Mouse (Mus musculus): Measurements from ENCODE around the gene Olfr92. TPM values are rescaled to one million over a fixed set of nuclear protein-coding genes. Genes with fewer than 3 reads are reported as not detected.

Olfr92 gene
- not detected in 2 replicates for polyA plus RNA-seq (2012)

- no peak for TF ChIP-seq GATA1 (IDR thresholded peaks at IDR 0.05; ENCODE audit: low read length)
Observed at GRCm38 (mm10) chr17:37119988-37120387, at the start of gene Olfr92. Gene Olfr92, minus strand, starts transcription at chr17:37120088.

GRCm38 (mm10) chr17:37161394-37161793 is 41.5 kb upstream of the Olfr92 start, which contains the start of gene Olfr93:
Gene Olfr93, minus strand, starts transcription at chr17:37161494.
- no peak for TF ChIP-seq GATA1 (IDR thresholded peaks at IDR 0.05; ENCODE audit: low read length)

GRCm38 (mm10) chr17:37098178-37098577 is 21.7 kb downstream of the Olfr92 start, which contains the start of gene Olfr91:
Gene Olfr91, minus strand, starts transcription at chr17:37098278.
- TF ChIP-seq GATA1 (IDR thresholded peaks at IDR 0.05; ENCODE audit: low read length) = no peak

GRCm38 (mm10) chr17:37093289-37093688 is 26.6 kb downstream of the Olfr92 start:
- TF ChIP-seq GATA1 (IDR thresholded peaks at IDR 0.05; ENCODE audit: low read length) = no peak

- TF ChIP-seq GATA1 (IDR thresholded peaks at IDR 0.05; ENCODE audit: low read length) = no peak
Observed at GRCm38 (mm10) chr17:37092198-37092597, 27.7 kb downstream of the Olfr92 start.

- no peak for TF ChIP-seq GATA1 (IDR thresholded peaks at IDR 0.05; ENCODE audit: low read length)
Observed at GRCm38 (mm10) chr17:37088399-37088798, 31.5 kb downstream of the Olfr92 start, which contains the start of gene Olfr90. Gene Olfr90, minus strand, starts transcription at chr17:37088499.

- no peak for TF ChIP-seq GATA1 (IDR thresholded peaks at IDR 0.05; ENCODE audit: low read length)
Observed at GRCm38 (mm10) chr17:37085545-37085944, 34.3 kb downstream of the Olfr92 start.

- TF ChIP-seq GATA1 (IDR thresholded peaks at IDR 0.05; ENCODE audit: low read length) = no peak
Observed at GRCm38 (mm10) chr17:37084632-37085031, 35.3 kb downstream of the Olfr92 start.

- no peak for TF ChIP-seq GATA1 (IDR thresholded peaks at IDR 0.05; ENCODE audit: low read length)
Observed at GRCm38 (mm10) chr17:37083327-37083726, 36.6 kb downstream of the Olfr92 start.

GRCm38 (mm10) chr17:37081659-37082058 is 38.2 kb downstream of the Olfr92 start:
- TF ChIP-seq GATA1 (IDR thresholded peaks at IDR 0.05; ENCODE audit: low read length) = no peak

- no peak for TF ChIP-seq GATA1 (IDR thresholded peaks at IDR 0.05; ENCODE audit: low read length)
Observed at GRCm38 (mm10) chr17:37080119-37080518, 39.8 kb downstream of the Olfr92 start.

- no peak for TF ChIP-seq GATA1 (IDR thresholded peaks at IDR 0.05; ENCODE audit: low read length)
Observed at GRCm38 (mm10) chr17:37078990-37079389, 40.9 kb downstream of the Olfr92 start.

GRCm38 (mm10) chr17:37078193-37078592 is 41.7 kb downstream of the Olfr92 start:
- no peak for TF ChIP-seq GATA1 (IDR thresholded peaks at IDR 0.05; ENCODE audit: low read length)

- TF ChIP-seq GATA1 (IDR thresholded peaks at IDR 0.05; ENCODE audit: low read length) = no peak
Observed at GRCm38 (mm10) chr17:37075766-37076165, 44.1 kb downstream of the Olfr92 start.

GRCm38 (mm10) chr17:37075181-37075580 is 44.7 kb downstream of the Olfr92 start:
- TF ChIP-seq GATA1 (IDR thresholded peaks at IDR 0.05; ENCODE audit: low read length) = no peak

GRCm38 (mm10) chr17:37072730-37073276 is 47.1 kb downstream of the Olfr92 start:
- TF ChIP-seq GATA1 (IDR thresholded peaks at IDR 0.05; ENCODE audit: low read length) = no peak

GRCm38 (mm10) chr17:37072080-37072729 is 47.7 kb downstream of the Olfr92 start:
- no peak for TF ChIP-seq GATA1 (IDR thresholded peaks at IDR 0.05; ENCODE audit: low read length)

Measured in G1E-ER4 (cell line).